In genomic region chr13:55963005-55963620, GRCm38 (mm10) we compare ENCODE assay signal across 8 mouse cellular contexts.
DNase-seq lines count a peak whose midpoint lies in the region; ATAC-seq lines count a peak whose summit lies in the region.

No protein-coding gene starts in this region.

- peak overlapping the region; percentile 25 for H3K4me3 ChIP-seq in forebrain, embryonic 16.5 days (replicated peaks; ENCODE audit: low read length)
- H3K4me3 ChIP-seq in hindbrain, embryonic 13.5 days, result peak overlapping the region; percentile 34

- H3K4me1 ChIP-seq in forebrain, embryonic 16.5 days (replicated peaks; ENCODE audit: control insufficient read depth, insufficient read depth, low read length), result peaks cover 10% of the 10 kb centered on the region
- peaks cover 15% of the 10 kb centered on the region for H3K4me1 ChIP-seq in hindbrain, embryonic 13.5 days (replicated peaks)

- H3K27me3 ChIP-seq in forebrain, embryonic 16.5 days (replicated peaks; ENCODE audit: control insufficient read depth, insufficient read depth, low read length), result peaks cover 21% of the 10 kb centered on the region
- H3K27me3 ChIP-seq in hindbrain, embryonic 13.5 days, result peaks cover 73% of the 10 kb centered on the region

- H3K27ac ChIP-seq in forebrain, embryonic 16.5 days (ENCODE audit: low read length), result no peak overlapping the region
- no peak overlapping the region for H3K27ac ChIP-seq in hindbrain, embryonic 13.5 days

- peak; percentile 67; the same call in 1 of the 2 replicates for ATAC-seq in forebrain, embryonic 16.5 days
- peak; percentile 80 for ATAC-seq in hindbrain, embryonic 13.5 days (ENCODE audit: low FRiP score)
- no peak for ATAC-seq in activated CD4-positive, CD25-positive, alpha-beta regulatory T cell, adult 4 months

- no peaks in the 10 kb centered on the region for H3K36me3 ChIP-seq in forebrain, embryonic 16.5 days (ENCODE audit: control insufficient read depth, insufficient read depth)
- H3K36me3 ChIP-seq in hindbrain, embryonic 13.5 days, result no peaks in the 10 kb centered on the region

- H3K9ac ChIP-seq in forebrain, embryonic 16.5 days (replicated peaks; ENCODE audit: low read depth, low read length), result 0 out of 2 replicates have a peak overlapping the region, but pooled peaks have one; percentile 20
- H3K9ac ChIP-seq in hindbrain, embryonic 13.5 days, result peak overlapping the region; percentile 55; the same call in 1 of the 2 replicates

- H3K4me2 ChIP-seq in forebrain, embryonic 16.5 days (ENCODE audit: low read length), result peak overlapping the region; percentile 48
- peak overlapping the region; percentile 59 for H3K4me2 ChIP-seq in hindbrain, embryonic 13.5 days

- WGBS in forebrain, embryonic 16.5 days, result 4% methylated on average over 22 of the region's 22 CpGs
- WGBS in hindbrain, embryonic 13.5 days, result 5% methylated on average over 22 of the region's 22 CpGs

- DNase-seq in Muller cell, postnatal 12 days (ENCODE audit: inconsistent ontology term), result peak; percentile 55
- peak; percentile 20 for DNase-seq in c-Kit-positive CD71-negative TER-119-negative erythroid progenitor cells, embryonic 14.5 days (ENCODE audit: low read depth)
- DNase-seq in layer of hippocampus, postnatal 25 days (ENCODE audit: extremely low spot score in 1 of 2, low spot score in 1 of 2), result peak; percentile 40 to 67
- DNase-seq in lung, postnatal 36 days, result peak; percentile 79
- peak; percentile 33 for DNase-seq in right cerebral cortex, postnatal 25 days

- no peaks in the 10 kb centered on the region for H3K9me3 ChIP-seq in forebrain, embryonic 16.5 days (ENCODE audit: control insufficient read depth, low read length)
- H3K9me3 ChIP-seq in hindbrain, embryonic 13.5 days, result no peaks in the 10 kb centered on the region

Comparison
In these comparisons a context has a peak if more than half of its experiments do, and no peak if none do; other contexts are left out.
1. DNase-seq: peak in every context shown above with its lines; median percentile 79 in lung, postnatal 36 days; 55 in Muller cell, postnatal 12 days; 54 in layer of hippocampus, postnatal 25 days; 33 in right cerebral cortex, postnatal 25 days; 20 in c-Kit-positive CD71-negative TER-119-negative erythroid progenitor cells, embryonic 14.5 days.